Mouse (Mus musculus): ENCODE measurements around the gene Rab17. TPM values are rescaled to one million over a fixed set of nuclear protein-coding genes. Genes with fewer than 3 reads are reported as not detected.

Gene Rab17
- polyA plus RNA-seq, 1 experiment from 2014 or later, result 6.1 TPM

DNA sequence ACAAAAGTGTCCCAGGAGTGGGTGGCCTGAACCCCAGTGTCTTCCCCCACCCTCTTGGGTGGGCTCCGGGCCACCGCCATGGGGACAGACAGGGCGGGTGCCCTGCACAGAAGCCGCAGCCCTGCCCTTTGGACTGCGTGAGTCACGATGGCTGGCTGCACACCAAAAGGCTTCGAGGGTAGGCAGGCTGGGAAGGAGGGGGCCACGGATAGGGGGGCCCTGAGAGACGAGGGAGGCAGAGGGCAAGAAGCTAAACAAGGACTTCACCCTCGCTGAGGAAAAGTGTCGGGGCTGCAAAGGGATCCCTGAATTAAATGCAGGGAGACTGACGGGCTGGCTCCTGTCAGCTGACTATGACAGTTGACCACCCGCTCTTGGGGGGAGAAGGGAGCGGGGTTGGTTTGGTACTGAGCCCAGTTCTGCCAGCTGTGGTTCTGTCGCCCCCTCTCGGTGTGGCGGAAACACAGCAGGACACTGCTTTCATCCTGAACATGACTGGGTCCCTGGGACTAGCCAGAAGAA lies 59.8 kb downstream of the Rab17 start:
- peak; percentile 49; the same call in 1 of the 2 replicates for ATAC-seq (ENCODE audit: low FRiP score, low TSS enrichment)
- Histone ChIP-seq H3K27ac (ENCODE audit: low read depth, low read length) (0 out of 2 replicates have a peak overlapping the region, but pooled peaks have one; percentile 37), H3K27me3 (ENCODE audit: control insufficient read depth, insufficient read depth, low read length) (no peaks in the 10 kb centered on the region; the same call in 1 of the 2 replicates), H3K4me3 (ENCODE audit: low read length) (no peak overlapping the region), H3K4me1 (ENCODE audit: control insufficient read depth, insufficient read depth, low read length) (0 out of 2 replicates have a peak, but pooled peaks cover 6% of the 10 kb centered on the region), H3K36me3 (ENCODE audit: control insufficient read depth, insufficient read depth, low read length) (no peaks in the 10 kb centered on the region), H3K9ac (ENCODE audit: low read depth, low read length) (no peak overlapping the region), H3K9me3 (ENCODE audit: control insufficient read depth, low read length) (no peaks in the 10 kb centered on the region), H3K4me2 (replicated peaks; ENCODE audit: low read depth, low read length) (peak overlapping the region; percentile 0; the same call in 1 of the 2 replicates)
- 29% methylated on average over 17 of the region's 17 CpGs for WGBS

GRCm38 (mm10) chr1:90909161-90909560 lies 60.3 kb downstream of the Rab17 start:
- 0 out of 2 replicates have a peak overlapping the region, but pooled peaks have one; percentile 37 for H3K27ac ChIP-seq (ENCODE audit: low read depth, low read length)
- no peaks in the 10 kb centered on the region; the same call in 1 of the 2 replicates for H3K27me3 ChIP-seq (ENCODE audit: control insufficient read depth, insufficient read depth, low read length)
- no peak overlapping the region for H3K9ac ChIP-seq (ENCODE audit: low read depth, low read length)
- no peaks in the 10 kb centered on the region for H3K9me3 ChIP-seq (ENCODE audit: control insufficient read depth, low read length)
- no peaks in the 10 kb centered on the region for H3K36me3 ChIP-seq (ENCODE audit: control insufficient read depth, insufficient read depth, low read length)
- H3K4me2 ChIP-seq (replicated peaks; ENCODE audit: low read depth, low read length), result no peak overlapping the region
- H3K4me1 ChIP-seq (ENCODE audit: control insufficient read depth, insufficient read depth, low read length), result 0 out of 2 replicates have a peak, but pooled peaks cover 5% of the 10 kb centered on the region
- no peak for ATAC-seq (ENCODE audit: low FRiP score, low TSS enrichment)
- H3K4me3 ChIP-seq (ENCODE audit: low read length), result no peak overlapping the region

Other genes with a start within 250 kb of the Rab17 start
- gene Col6a3, start 125.7 kb downstream of the Rab17 start, polyA plus RNA-seq (2014; fragmentation: Nextera tagmentation; extraction: Ambion mirVana), result 22.0 and 22.8 TPM in 2 replicates
- 0.61 TPM in 1 of 2 replicates, not detected in the other for gene Mlph, start 54.6 kb downstream of the Rab17 start, polyA plus RNA-seq (2014; fragmentation: Nextera tagmentation; extraction: Ambion mirVana)
- not detected in 2 replicates for gene Prlh, start 16.6 kb downstream of the Rab17 start, polyA plus RNA-seq (2014; fragmentation: Nextera tagmentation; extraction: Ambion mirVana)
- 25.7 and 33.6 TPM in 2 replicates for gene Lrrfip1, start 29.1 kb upstream of the Rab17 start, polyA plus RNA-seq (2014; fragmentation: Nextera tagmentation; extraction: Ambion mirVana)
- gene Rbm44, start 175.4 kb upstream of the Rab17 start, polyA plus RNA-seq (2014; fragmentation: Nextera tagmentation; extraction: Ambion mirVana), result 0.97 and 1.0 TPM in 2 replicates
- gene Ramp1, start 210.2 kb upstream of the Rab17 start, polyA plus RNA-seq (2014; fragmentation: Nextera tagmentation; extraction: Ambion mirVana), result 1.1 and 1.2 TPM in 2 replicates

Data from kidney, embryonic 14.5 days (tissue).